Mouse (Mus musculus): ENCODE measurements around the gene Zdhhc20.
A peak's percentile ranks its signal among the peaks of the same experiment; 100 is the strongest.
"Not testable (repeated sequence)": the region's sequence is repeated elsewhere in the genome, so short reads cannot be mapped to it uniquely, and the experiment has no call there.

Gene Zdhhc20

GRCm38 (mm10) chr14:57890011-57890842 is at the start of gene Zdhhc20:
Gene Zdhhc20 (minus strand): TSS chr14:57890276.
- DNase-seq (ENCODE audit: low spot score in 2 of 2) = peak; percentile 93

GRCm38 (mm10) chr14:57937297-57937696 is 47.2 kb upstream of the Zdhhc20 start:
- DNase-seq (ENCODE audit: low spot score in 2 of 2) = no peak

DNA sequence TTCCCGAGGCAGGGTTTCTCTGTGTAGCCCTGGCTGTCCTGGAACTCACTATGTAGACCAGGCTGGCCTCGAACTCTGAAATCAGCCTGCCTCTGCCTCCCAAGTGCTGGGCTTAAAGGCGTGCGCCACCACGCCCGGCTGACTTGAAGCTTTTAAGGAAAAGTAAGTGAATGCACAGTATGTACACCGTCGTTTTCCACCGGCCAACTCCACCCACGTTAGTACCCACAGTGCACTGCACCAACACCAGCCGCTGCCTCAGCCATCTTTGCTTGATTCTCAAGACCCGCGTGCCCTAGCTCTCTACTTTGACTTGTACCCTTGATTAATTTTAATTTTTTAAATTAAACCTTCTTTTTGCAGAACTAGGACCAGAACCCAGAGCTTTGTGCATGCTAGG is 44.6 kb upstream of the Zdhhc20 start:
- no peak for DNase-seq (ENCODE audit: low spot score in 2 of 2)

DNA sequence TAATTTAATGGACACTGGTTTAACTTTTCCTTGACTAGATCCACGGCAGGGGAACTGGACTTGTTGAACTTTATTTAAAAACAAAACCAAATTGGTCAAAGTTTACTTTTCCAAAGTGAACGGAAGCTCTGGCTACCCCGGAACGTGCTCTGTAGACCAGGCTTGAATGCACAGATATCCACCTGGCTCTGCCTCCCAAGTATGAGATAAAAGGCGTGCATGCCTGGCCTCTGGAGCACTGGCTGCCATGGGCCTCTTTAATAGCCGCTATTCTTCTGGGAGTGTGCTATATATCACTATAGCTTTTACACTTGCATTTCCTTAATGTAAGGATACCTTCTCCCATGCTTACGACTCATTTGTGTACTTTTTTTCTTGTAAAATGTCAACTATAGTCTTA is 43.5 kb upstream of the Zdhhc20 start:
- DNase-seq (ENCODE audit: low spot score in 2 of 2) = no peak

GRCm38 (mm10) chr14:57932881-57933443 is 42.9 kb upstream of the Zdhhc20 start:
- no peak for DNase-seq (ENCODE audit: low spot score in 2 of 2)

DNA sequence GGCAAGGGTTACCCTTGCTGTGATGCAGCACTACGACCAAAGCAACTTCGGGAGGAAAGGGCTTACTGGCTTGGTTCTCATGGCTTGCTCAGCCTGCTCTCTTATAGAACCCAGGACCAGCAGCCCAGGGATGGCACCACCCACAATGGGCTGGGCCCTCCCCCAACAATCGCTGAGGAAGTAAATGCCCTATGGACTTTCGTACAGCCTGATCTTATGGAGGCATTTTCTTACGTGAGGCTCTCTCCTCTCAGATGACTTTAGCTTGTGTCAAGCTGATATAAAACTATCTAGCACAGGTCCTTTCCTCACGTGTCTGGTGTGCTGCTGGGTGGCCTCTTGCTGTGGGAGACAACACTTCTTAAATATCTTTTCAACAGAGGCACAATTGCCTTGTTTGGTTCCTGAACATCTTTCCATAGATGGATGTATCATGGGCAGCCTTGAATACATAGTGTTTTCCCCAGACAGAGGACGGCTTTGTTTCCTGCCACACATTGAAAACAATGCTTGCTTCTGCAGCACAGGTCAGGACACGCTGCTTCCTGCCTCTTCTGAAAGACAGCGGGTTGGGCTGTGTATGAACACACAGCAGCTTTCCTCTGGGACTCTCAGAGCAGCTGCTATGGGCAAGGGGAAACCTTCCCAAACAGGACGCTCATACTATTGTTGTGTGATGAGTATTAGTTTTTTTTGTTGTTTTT is 31.5 kb upstream of the Zdhhc20 start:
- DNase-seq (ENCODE audit: low spot score in 2 of 2) = no peak

- DNase-seq (ENCODE audit: low spot score in 2 of 2) = no peak
Measured at GRCm38 (mm10) chr14:57920568-57921310, 30.7 kb upstream of the Zdhhc20 start.

- no peak for DNase-seq (ENCODE audit: low spot score in 2 of 2)
Measured at GRCm38 (mm10) chr14:57919148-57919875, 29.2 kb upstream of the Zdhhc20 start.

- DNase-seq (ENCODE audit: low spot score in 2 of 2) = no peak
Measured at GRCm38 (mm10) chr14:57915341-57915740, 25.3 kb upstream of the Zdhhc20 start.

DNA sequence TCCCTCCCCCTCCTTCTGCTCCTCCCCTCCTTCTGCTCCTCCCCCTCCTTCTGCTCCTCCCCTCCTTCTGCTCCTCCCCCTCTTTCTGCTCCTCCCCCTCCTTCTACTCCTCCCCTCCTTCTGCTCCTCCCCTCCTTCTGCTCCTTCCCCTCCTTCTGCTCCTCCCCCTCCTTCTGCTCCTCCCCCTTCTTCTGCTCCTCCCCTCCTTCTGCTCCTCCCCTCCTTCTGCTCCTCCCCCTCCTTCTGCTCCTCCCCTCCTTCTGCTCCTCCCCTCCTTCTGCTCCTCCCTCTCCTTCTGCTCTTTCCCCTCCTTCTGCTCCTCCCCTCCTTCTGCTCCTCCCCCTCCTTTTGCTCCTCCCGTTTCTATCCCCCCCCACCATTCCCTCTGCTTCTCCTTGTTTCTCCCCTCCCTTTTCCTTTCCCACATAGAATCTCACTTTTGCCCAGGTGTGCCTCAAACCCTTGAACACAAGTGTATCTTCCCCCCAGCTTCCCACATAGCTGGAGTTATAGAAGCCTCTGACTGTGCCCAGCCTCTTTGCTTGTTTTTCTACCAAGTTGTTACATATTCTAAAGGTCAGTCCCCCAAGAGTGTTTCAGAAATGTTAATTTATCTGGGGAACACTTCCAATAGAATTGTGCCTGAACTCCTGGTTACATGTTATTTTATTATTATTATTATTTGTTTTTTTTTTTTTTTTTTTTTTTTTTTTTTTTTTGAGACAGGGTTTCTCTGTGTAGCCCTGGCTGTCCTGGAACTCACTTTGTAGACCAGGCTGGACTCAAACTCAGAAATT is 22.3 kb upstream of the Zdhhc20 start:
- DNase-seq (ENCODE audit: low spot score in 2 of 2) = not testable (repeated sequence)

- DNase-seq (ENCODE audit: low spot score in 2 of 2) = not testable (repeated sequence)
Measured at GRCm38 (mm10) chr14:57911787-57912186, 21.7 kb upstream of the Zdhhc20 start.

DNA sequence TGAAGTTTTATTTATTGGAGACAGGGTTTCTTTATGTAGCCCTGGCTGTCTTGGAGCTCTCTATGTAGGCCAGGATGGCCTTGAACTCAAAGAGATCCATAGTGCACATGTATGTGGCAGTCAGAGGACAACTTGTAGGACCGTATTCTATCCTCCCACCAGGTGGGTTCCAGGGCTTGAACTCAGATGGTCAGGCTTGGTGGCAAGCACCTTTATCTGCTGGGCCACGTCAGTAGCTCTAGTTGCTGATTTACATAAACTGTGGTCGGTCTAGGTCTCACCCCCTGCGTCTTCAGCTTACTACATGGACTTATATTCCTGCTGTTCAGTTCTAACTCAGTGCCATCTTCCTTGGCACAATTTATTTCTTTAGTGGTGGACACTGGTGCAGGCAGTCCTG is 21.2 kb upstream of the Zdhhc20 start:
- DNase-seq (ENCODE audit: low spot score in 2 of 2) = no peak

- peak; percentile 58 to 77 for DNase-seq (ENCODE audit: low spot score in 2 of 2)
Measured at GRCm38 (mm10) chr14:57910501-57911068, 20.5 kb upstream of the Zdhhc20 start.

DNA sequence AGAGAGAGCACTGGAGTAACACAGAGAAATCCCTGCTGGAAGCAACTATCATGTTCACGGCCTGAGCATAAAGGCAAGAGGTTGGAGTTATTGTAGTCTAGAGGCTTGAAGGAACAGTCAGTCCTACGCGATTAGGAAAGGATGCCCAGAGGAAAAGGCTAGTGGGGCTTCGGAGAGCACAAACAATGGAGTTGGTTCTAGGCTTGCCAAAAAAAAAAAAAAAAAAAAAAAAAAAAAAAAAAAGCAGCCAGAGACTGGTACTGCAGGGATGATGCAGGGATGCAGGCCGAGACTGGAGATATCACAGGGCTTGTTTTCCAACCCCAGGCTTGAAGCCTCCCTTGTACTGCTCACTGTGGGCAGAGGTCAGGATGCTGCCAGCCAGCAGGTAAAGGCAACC is 19.2 kb upstream of the Zdhhc20 start:
- DNase-seq (ENCODE audit: low spot score in 2 of 2) = no peak

DNA sequence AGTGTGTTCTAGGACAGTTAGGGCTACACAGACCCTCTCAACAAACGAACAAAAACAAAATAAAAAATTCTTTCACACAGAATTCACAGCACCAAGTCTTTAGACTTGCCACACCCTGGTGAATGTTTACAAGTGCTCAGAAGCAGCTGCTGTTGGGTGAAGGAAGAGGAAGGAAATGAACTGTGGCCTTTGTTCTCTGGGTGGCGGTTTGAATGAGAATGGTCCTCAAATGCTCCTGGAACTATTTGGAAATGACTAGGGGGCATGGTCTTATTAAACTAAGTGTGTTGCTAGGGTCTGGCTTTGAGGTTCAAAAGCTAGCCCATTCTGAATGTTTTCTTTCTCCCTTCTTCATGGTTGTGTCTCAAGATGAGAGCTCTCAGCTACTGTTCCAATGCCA is 18.4 kb upstream of the Zdhhc20 start:
- DNase-seq (ENCODE audit: low spot score in 2 of 2) = no peak

DNA sequence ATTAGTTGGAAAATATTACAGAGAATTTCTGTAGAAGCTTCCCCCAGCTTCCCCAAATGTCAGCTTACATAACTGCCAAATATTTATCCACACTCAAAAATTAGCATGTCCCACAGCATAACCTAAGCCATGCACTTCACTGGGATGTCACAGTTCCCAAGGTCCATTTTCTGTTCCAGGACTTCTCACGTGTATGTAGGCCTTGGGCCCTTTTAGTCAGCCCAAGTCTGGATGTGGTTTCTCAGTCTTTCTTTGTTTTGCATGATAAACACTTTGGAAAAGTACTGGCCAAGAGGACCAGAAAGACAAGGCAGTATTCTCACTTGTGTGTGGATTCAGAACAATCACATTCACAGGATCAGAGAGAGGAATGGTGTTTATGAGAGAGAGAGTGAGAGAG is 11.9 kb upstream of the Zdhhc20 start:
- DNase-seq (ENCODE audit: low spot score in 2 of 2) = no peak

GRCm38 (mm10) chr14:57896882-57897281 is 6.8 kb upstream of the Zdhhc20 start:
- DNase-seq (ENCODE audit: low spot score in 2 of 2) = no peak

DNA sequence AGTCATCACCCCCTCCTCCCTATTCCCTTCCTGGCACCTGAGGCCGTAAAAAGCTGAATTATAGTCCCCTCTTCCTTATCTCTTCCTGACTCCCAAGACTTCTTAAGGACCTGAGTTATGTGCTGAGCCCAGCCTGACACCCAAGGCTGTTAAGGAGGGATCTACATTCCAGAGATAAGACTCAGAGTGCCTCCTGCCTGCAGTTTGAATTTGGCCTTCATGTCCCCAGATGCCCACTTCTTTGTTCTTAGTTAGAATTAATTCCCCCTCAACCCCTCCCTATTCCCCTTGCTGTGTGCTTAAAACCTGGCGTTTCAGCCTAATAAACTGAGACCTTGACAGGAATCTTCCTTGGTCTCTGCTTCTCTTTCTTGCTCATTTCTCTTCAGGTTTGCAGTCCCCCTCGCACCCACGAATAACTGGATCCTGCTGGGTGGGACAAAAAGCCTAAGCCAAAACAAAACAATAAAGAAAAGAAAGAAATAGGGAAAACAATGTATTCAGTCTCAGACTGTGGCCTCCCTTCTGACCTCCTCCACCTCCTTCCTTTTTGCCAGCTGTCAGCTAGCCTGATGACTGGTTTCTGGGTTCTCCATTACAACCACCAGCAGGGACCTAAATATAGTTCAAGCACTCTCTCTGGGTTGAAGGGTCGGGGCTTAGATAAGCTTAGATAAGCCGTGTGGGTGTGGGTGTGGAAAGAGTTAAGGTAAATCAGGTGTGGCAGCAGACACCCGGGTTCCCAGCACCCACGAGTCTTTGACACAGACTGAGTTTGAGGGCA is 6.2 kb upstream of the Zdhhc20 start:
- not testable (repeated sequence) for DNase-seq (ENCODE audit: low spot score in 2 of 2)

DNA sequence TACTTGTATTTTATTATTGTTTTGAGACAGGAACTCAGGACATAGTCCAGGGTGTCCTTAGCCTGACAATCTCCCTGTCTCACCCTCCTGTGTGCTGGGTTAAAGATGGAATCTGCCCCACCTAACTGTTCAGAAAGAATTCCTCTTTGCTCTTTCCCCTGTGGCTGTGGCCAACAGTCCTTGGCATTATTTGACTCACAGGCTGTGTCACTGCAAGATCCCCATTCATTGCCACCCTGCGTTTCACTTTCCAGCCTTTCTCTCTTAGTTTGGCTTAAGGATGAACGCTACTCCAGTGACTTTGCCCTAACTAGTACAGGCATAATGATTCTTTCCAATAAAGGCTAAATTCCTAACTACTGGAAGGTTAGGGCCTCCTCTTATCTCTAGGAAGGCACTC is 4.3 kb upstream of the Zdhhc20 start:
- no peak for DNase-seq (ENCODE audit: low spot score in 2 of 2)
